Mouse (Mus musculus): ENCODE measurements around the gene Tex9. TPM values are rescaled to one million over a fixed set of nuclear protein-coding genes. Genes with fewer than 3 reads are reported as not detected.
"Not testable (repeated sequence)": the region's sequence is repeated elsewhere in the genome, so short reads cannot be mapped to it uniquely, and the experiment has no call there.

Gene Tex9
- polyA plus RNA-seq, 1 experiment = 14.1 TPM

DNA sequence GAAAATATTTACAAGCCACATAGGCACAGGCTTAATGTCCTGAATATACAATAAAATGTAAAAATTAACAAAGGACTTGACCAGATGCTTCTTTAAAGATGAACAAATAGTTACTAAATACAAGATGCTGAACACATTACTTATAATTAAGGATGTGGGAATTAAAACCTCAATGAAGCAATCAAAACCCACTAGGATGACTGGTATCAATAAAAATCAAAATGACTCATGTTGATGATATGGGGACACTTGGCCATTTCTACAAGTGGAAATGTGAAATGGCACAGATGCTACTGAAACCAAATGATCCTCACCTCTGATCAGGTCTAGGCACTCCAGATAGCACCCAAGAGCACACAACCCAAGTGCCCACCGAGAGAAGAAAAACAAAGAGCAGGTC, 27.2 kb downstream of the Tex9 start:
- TF ChIP-seq CTCF (IDR thresholded peaks at IDR 0.05; ENCODE audit: extremely low read depth, insufficient read depth, low read length) = no peak
- no peak for TF ChIP-seq POLR2A (IDR thresholded peaks at IDR 0.05; ENCODE audit: extremely low read depth, insufficient read depth, low read length)
- H3K4me3 ChIP-seq (ENCODE audit: insufficient read depth, low read length) = no peak overlapping the region
- no peak overlapping the region for H3K27ac ChIP-seq (ENCODE audit: insufficient read depth, low read length)
- H3K4me1 ChIP-seq (ENCODE audit: control insufficient read depth, insufficient read depth, low read length) = no peaks in the 10 kb centered on the region; the same call in 1 of the 2 replicates

GRCm38 (mm10) chr9:72462427-72462826, 29.6 kb downstream of the Tex9 start:
- H3K4me1 ChIP-seq (ENCODE audit: control insufficient read depth, insufficient read depth, low read length) = no peaks in the 10 kb centered on the region; the same call in 1 of the 2 replicates
- no peak overlapping the region for H3K4me3 ChIP-seq (ENCODE audit: insufficient read depth, low read length)
- TF ChIP-seq POLR2A (IDR thresholded peaks at IDR 0.05; ENCODE audit: extremely low read depth, insufficient read depth, low read length) = no peak
- TF ChIP-seq CTCF (IDR thresholded peaks at IDR 0.05; ENCODE audit: extremely low read depth, insufficient read depth, low read length) = no peak
- H3K27ac ChIP-seq (ENCODE audit: insufficient read depth, low read length) = no peak overlapping the region

DNA sequence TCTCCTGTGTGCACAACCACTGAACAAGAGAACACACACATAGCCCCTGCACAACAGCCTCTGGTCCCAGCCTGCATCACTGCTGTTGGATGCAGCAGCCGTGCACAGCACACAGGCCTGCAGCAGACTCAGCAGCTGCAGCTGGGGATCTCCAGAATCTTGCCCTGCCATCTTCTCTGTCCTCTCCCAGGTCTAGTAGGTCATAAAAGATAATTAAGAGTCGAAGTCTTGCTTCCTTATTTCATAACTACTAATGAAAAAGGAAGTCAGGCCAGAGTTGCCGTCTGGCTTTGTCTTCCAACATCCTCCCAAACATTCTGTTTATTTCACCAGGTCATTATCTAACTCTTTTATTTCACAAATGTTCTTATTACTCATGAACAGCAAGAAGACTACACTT, 31.2 kb downstream of the Tex9 start:
- TF ChIP-seq POLR2A (IDR thresholded peaks at IDR 0.05; ENCODE audit: extremely low read depth, insufficient read depth, low read length) (no peak), CTCF (IDR thresholded peaks at IDR 0.05; ENCODE audit: extremely low read depth, insufficient read depth, low read length) (no peak)
- Histone ChIP-seq H3K27ac (ENCODE audit: insufficient read depth, low read length) (no peak overlapping the region), H3K4me3 (ENCODE audit: insufficient read depth, low read length) (no peak overlapping the region), H3K4me1 (ENCODE audit: control insufficient read depth, insufficient read depth, low read length) (no peaks in the 10 kb centered on the region; the same call in 1 of the 2 replicates)

GRCm38 (mm10) chr9:72459703-72460102, 32.3 kb downstream of the Tex9 start:
- H3K4me3 ChIP-seq (ENCODE audit: insufficient read depth, low read length) = no peak overlapping the region
- H3K4me1 ChIP-seq (ENCODE audit: control insufficient read depth, insufficient read depth, low read length) = no peaks in the 10 kb centered on the region; the same call in 1 of the 2 replicates
- H3K27ac ChIP-seq (ENCODE audit: insufficient read depth, low read length) = no peak overlapping the region
- no peak for TF ChIP-seq POLR2A (IDR thresholded peaks at IDR 0.05; ENCODE audit: extremely low read depth, insufficient read depth, low read length)

DNA sequence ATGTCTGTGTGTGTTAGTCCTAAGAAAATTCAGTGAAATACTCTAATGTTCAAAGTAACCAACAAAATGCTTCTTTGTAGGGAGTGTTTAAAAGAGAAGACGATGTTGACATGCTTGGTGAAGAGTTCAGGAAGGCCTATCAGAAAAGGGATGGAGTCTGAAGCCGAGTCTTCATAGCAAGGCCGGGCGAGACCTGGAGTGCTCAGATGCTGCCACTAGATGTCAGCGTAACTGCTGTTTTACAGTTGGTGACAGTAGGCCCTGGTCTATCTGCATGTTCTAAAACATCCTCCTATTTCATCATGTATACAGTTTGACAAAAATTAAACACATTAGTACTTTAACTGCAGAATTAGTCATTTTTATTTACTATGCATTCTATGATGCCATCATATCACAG, 33.8 kb downstream of the Tex9 start:
- Histone ChIP-seq H3K27ac (ENCODE audit: insufficient read depth, low read length) (no peak overlapping the region), H3K4me3 (ENCODE audit: insufficient read depth, low read length) (no peak overlapping the region), H3K4me1 (ENCODE audit: control insufficient read depth, insufficient read depth, low read length) (no peaks in the 10 kb centered on the region; the same call in 1 of the 2 replicates)
- no peak for TF ChIP-seq POLR2A (IDR thresholded peaks at IDR 0.05; ENCODE audit: extremely low read depth, insufficient read depth, low read length)
- TF ChIP-seq CTCF (IDR thresholded peaks at IDR 0.05; ENCODE audit: extremely low read depth, insufficient read depth, low read length) = peak; percentile 91

GRCm38 (mm10) chr9:72456374-72456773, 35.6 kb downstream of the Tex9 start:
- Histone ChIP-seq H3K27ac (ENCODE audit: insufficient read depth, low read length) (no peak overlapping the region), H3K4me3 (ENCODE audit: insufficient read depth, low read length) (no peak overlapping the region), H3K4me1 (ENCODE audit: control insufficient read depth, insufficient read depth, low read length) (no peaks in the 10 kb centered on the region; the same call in 1 of the 2 replicates)
- TF ChIP-seq CTCF (IDR thresholded peaks at IDR 0.05; ENCODE audit: extremely low read depth, insufficient read depth, low read length) (0 out of 2 replicates have a peak, but pooled peaks have one; percentile 5), POLR2A (IDR thresholded peaks at IDR 0.05; ENCODE audit: extremely low read depth, insufficient read depth, low read length) (no peak)

GRCm38 (mm10) chr9:72454281-72454680, 37.7 kb downstream of the Tex9 start:
- H3K4me1 ChIP-seq (ENCODE audit: control insufficient read depth, insufficient read depth, low read length); H3K4me3 ChIP-seq (ENCODE audit: insufficient read depth, low read length); H3K27ac ChIP-seq (ENCODE audit: insufficient read depth, low read length): not testable (repeated sequence)

- TF ChIP-seq POLR2A (IDR thresholded peaks at IDR 0.05; ENCODE audit: extremely low read depth, insufficient read depth, low read length) = no peak
- TF ChIP-seq CTCF (IDR thresholded peaks at IDR 0.05; ENCODE audit: extremely low read depth, insufficient read depth, low read length) = no peak
- Histone ChIP-seq H3K27ac (ENCODE audit: insufficient read depth, low read length) (no peak overlapping the region), H3K4me1 (ENCODE audit: control insufficient read depth, insufficient read depth, low read length) (no peaks in the 10 kb centered on the region; the same call in 1 of the 2 replicates), H3K4me3 (ENCODE audit: insufficient read depth, low read length) (no peak overlapping the region)
Measured at GRCm38 (mm10) chr9:72451111-72451510, 40.9 kb downstream of the Tex9 start.

GRCm38 (mm10) chr9:72450363-72450762, 41.6 kb downstream of the Tex9 start:
- Histone ChIP-seq H3K27ac (ENCODE audit: insufficient read depth, low read length) (no peak overlapping the region), H3K4me3 (ENCODE audit: insufficient read depth, low read length) (no peak overlapping the region), H3K4me1 (ENCODE audit: control insufficient read depth, insufficient read depth, low read length) (no peaks in the 10 kb centered on the region; the same call in 1 of the 2 replicates)
- TF ChIP-seq CTCF (IDR thresholded peaks at IDR 0.05; ENCODE audit: extremely low read depth, insufficient read depth, low read length) (no peak), POLR2A (IDR thresholded peaks at IDR 0.05; ENCODE audit: extremely low read depth, insufficient read depth, low read length) (no peak)

- H3K27ac ChIP-seq (ENCODE audit: insufficient read depth, low read length) = no peak overlapping the region
- H3K4me3 ChIP-seq (ENCODE audit: insufficient read depth, low read length) = peak overlapping the region; percentile 7; the same call in 1 of the 2 replicates
- no peaks in the 10 kb centered on the region; the same call in 1 of the 2 replicates for H3K4me1 ChIP-seq (ENCODE audit: control insufficient read depth, insufficient read depth, low read length)
- TF ChIP-seq CTCF (IDR thresholded peaks at IDR 0.05; ENCODE audit: extremely low read depth, insufficient read depth, low read length) = no peak
- no peak for TF ChIP-seq POLR2A (IDR thresholded peaks at IDR 0.05; ENCODE audit: extremely low read depth, insufficient read depth, low read length)
Measured at GRCm38 (mm10) chr9:72449841-72450240, 42.2 kb downstream of the Tex9 start.
